In genomic region chr1:161250031-161250603, GRCm38 (mm10) we compare ENCODE assay signal across 7 mouse cellular contexts. TPM values are rescaled to one million over a fixed set of nuclear protein-coding genes. Genes with fewer than 3 reads are reported as not detected.
DNase-seq lines count a peak whose midpoint lies in the region; TF ChIP-seq lines count a peak whose summit lies in the region.

No protein-coding gene starts in this region.

- H3K4me1 ChIP-seq in MEL (ENCODE audit: control insufficient read depth in 1 of 2, insufficient read depth in 2 of 2, low read length in 2 of 2) = peaks cover 11 to 26% of the 10 kb centered on the region in 2 experiments
- H3K4me1 ChIP-seq in bone marrow, adult 2 months (ENCODE audit: control insufficient read depth, insufficient read depth, low read length) = peaks cover 5% of the 10 kb centered on the region; the same call in 1 of the 2 replicates
- peaks cover 84% of the 10 kb centered on the region for H3K4me1 ChIP-seq in erythroblast, embryonic 14.5 days (ENCODE audit: control insufficient read depth)

- TF ChIP-seq CTCF in MEL (IDR thresholded peaks at IDR 0.05 in 2 of 3, conservative IDR thresholded peaks at IDR 0.05 in 1 of 3; ENCODE audit: control insufficient read depth in 1 of 3, insufficient read depth in 1 of 3, low read depth in 2 of 3, low read length in 3 of 3, poor library complexity in 1 of 3, severe bottlenecking in 1 of 3) = no peak
- no peak for TF ChIP-seq CTCF in bone marrow, adult 2 months (IDR thresholded peaks at IDR 0.05; ENCODE audit: control insufficient read depth, insufficient read depth, low read length)

- H3K4me3 ChIP-seq in MEL (ENCODE audit: control insufficient read depth in 1 of 2, insufficient read depth in 1 of 2, low read depth in 2 of 2, low read length in 2 of 2) = peak overlapping the region; percentile 89 to 92
- peak overlapping the region; percentile 96 for H3K4me3 ChIP-seq in bone marrow, adult 2 months (replicated peaks; ENCODE audit: control insufficient read depth, low read depth, low read length)
- H3K4me3 ChIP-seq in erythroblast, embryonic 14.5 days (replicated peaks) = peak overlapping the region; percentile 96

- H3K79me2 ChIP-seq in MEL (ENCODE audit: control insufficient read depth, insufficient read depth, low read length, poor library complexity) = peaks cover 44% of the 10 kb centered on the region

- peak in 1 of 2 experiments; percentile 26; a peak in 1 of 4 replicates for TF ChIP-seq EP300 in MEL (IDR thresholded peaks at IDR 0.05; ENCODE audit: low read depth in 1 of 2, low read length in 2 of 2)

- peak; percentile 69 for DNase-seq in MEL (ENCODE audit: low read depth, low spot score)
- peak; percentile 57 for DNase-seq in heart, postnatal 4 days
- DNase-seq in layer of hippocampus, postnatal 14 days (ENCODE audit: low spot score in 2 of 2) = peak; percentile 30 to 32
- peak; percentile 54 for DNase-seq in lung, postnatal 25 days (ENCODE audit: low spot score)
- peak; percentile 26 for DNase-seq in right cerebral cortex, postnatal 25 days

- no peaks in the 10 kb centered on the region for H3K27me3 ChIP-seq in MEL (ENCODE audit: control insufficient read depth in 1 of 2, insufficient read depth in 2 of 2, low read length in 2 of 2)
- no peaks in the 10 kb centered on the region for H3K27me3 ChIP-seq in erythroblast, embryonic 14.5 days (ENCODE audit: control insufficient read depth)

- peak overlapping the region; percentile 90 for H3K9ac ChIP-seq in MEL (ENCODE audit: control insufficient read depth, low read depth, low read length, poor library complexity, severe bottlenecking)

- 1% methylated on average over 15 of the region's 15 CpGs for WGBS in bone marrow, adult 2 months

- TF ChIP-seq RAD21 in MEL (IDR thresholded peaks at IDR 0.05; ENCODE audit: low read depth, low read length) = no peak

- H3K9me3 ChIP-seq in MEL (replicated peaks; ENCODE audit: insufficient read depth, low read length) = no peaks in the 10 kb centered on the region
- no peaks in the 10 kb centered on the region for H3K9me3 ChIP-seq in erythroblast, embryonic 14.5 days (ENCODE audit: control insufficient read depth, low read length)

- peaks cover 7 to 34% of the 10 kb centered on the region in 2 experiments for H3K36me3 ChIP-seq in MEL (ENCODE audit: control insufficient read depth in 1 of 2, insufficient read depth in 2 of 2, low read length in 2 of 2)
- H3K36me3 ChIP-seq in erythroblast, embryonic 14.5 days (ENCODE audit: control insufficient read depth) = peaks cover 31% of the 10 kb centered on the region

- TF ChIP-seq POLR2A in MEL (IDR thresholded peaks at IDR 0.05; ENCODE audit: control insufficient read depth in 1 of 2, insufficient read depth in 1 of 2, low read depth in 1 of 2, low read length in 2 of 2, poor library complexity in 1 of 2) = no peak; a peak in 1 of 4 replicates
- no peak for TF ChIP-seq POLR2A in bone marrow, adult 2 months (IDR thresholded peaks at IDR 0.05; ENCODE audit: borderline replicate concordance, control insufficient read depth, low read depth, low read length)

- H3K27ac ChIP-seq in MEL (ENCODE audit: control insufficient read depth, low read depth, low read length) = peak overlapping the region; percentile 66
- peak overlapping the region; percentile 98 for H3K27ac ChIP-seq in bone marrow, adult 2 months (ENCODE audit: control insufficient read depth, insufficient read depth, low read depth, low read length, poor library complexity)

TF ChIP-seq in MEL, 35 proteins besides CTCF, POLR2A, EP300 and RAD21:
- TF ChIP-seq RCOR1 (IDR thresholded peaks at IDR 0.05; ENCODE audit: low read depth, low read length) = no peak
- peak; percentile 86 for TF ChIP-seq MXI1 (IDR thresholded peaks at IDR 0.05; ENCODE audit: low read depth, low read length)
- peak; percentile 84 for TF ChIP-seq MAX (IDR thresholded peaks at IDR 0.05; ENCODE audit: low read length)
- TF ChIP-seq ZNF384 (IDR thresholded peaks at IDR 0.05; ENCODE audit: low read depth, low read length) = no peak
- TF ChIP-seq MYC (IDR thresholded peaks at IDR 0.05; ENCODE audit: low read depth, low read length) = peak; percentile 81
- TF ChIP-seq TBP (IDR thresholded peaks at IDR 0.05; ENCODE audit: low read depth, low read length) = no peak
- TF ChIP-seq USF1 (IDR thresholded peaks at IDR 0.05; ENCODE audit: low read depth, low read length) = peak; percentile 43; the same call in 1 of the 2 replicates
- TF ChIP-seq GATA1 (IDR thresholded peaks at IDR 0.05; ENCODE audit: low read depth, low read length) = peak; percentile 39; the same call in 1 of the 2 replicates
- TF ChIP-seq POLR2AphosphoS2 (IDR thresholded peaks at IDR 0.05; ENCODE audit: low read length) = no peak
- no peak for TF ChIP-seq NRF1 (IDR thresholded peaks at IDR 0.05; ENCODE audit: insufficient read depth, low read depth, low read length, poor library complexity, severe bottlenecking)
- TF ChIP-seq ETS1 (IDR thresholded peaks at IDR 0.05; ENCODE audit: low read depth, low read length) = peak; percentile 47; the same call in 1 of the 2 replicates
- TF ChIP-seq SIN3A (IDR thresholded peaks at IDR 0.05; ENCODE audit: low read length) = peak; percentile 77; the same call in 1 of the 2 replicates
- TF ChIP-seq TAL1 (IDR thresholded peaks at IDR 0.05; ENCODE audit: low read length) = no peak
- TF ChIP-seq ELF1 (IDR thresholded peaks at IDR 0.05; ENCODE audit: low read depth, low read length) = no peak
- 0 out of 2 replicates have a peak, but pooled peaks have one; percentile 6 for TF ChIP-seq HCFC1 (IDR thresholded peaks at IDR 0.05; ENCODE audit: low read depth, low read length)

RNA-seq across cellular contexts. Expression of gene Prdx6, which starts 0.9 kb away (rescaled TPM):
- 155 and 210 TPM in 2 replicates for total RNA-seq in MEL (2012; rRNA removed)
- polyA plus RNA-seq in MEL (2012; ENCODE audit: insufficient read depth in 1 of 2, insufficient read length in 2 of 2, low read depth in 1 of 2, low replicate concordance in 2 of 2, missing spikeins in 1 of 2) = 100 to 1,000 TPM in 1 of 2 experiments, not detected in 1; 300 TPM
- 80.0 and 110 TPM in 2 replicates for polyA plus RNA-seq in bone marrow, adult 2 months (2011; ENCODE audit: insufficient read depth, insufficient read length, low replicate concordance, missing spikeins)
- polyA plus RNA-seq in erythroblast, embryonic 14.5 days (2012) = 1.5 and 1.8 TPM in 2 replicates
- 100 to 1,000 TPM; 203 to 210 TPM for total RNA-seq in heart, postnatal 4 days (2021)
- total RNA-seq in layer of hippocampus, postnatal 14 days (2021) = 100 to 1,000 TPM; 268 to 278 TPM

Comparison
In these comparisons a context has a peak if more than half of its experiments do, and no peak if none do; other contexts are left out.
1. Peak in every context shown above with its lines: DNase-seq, H3K4me3 ChIP-seq and H3K27ac ChIP-seq.